Mouse (Mus musculus) kidney, postnatal 0 days (tissue): ENCODE data around the gene Cdkn1c. TPM values are rescaled to one million over a fixed set of nuclear protein-coding genes. Genes with fewer than 3 reads are reported as not detected.

Experiments used
- ATAC-seq: fragments of 200-750 bp; cut with Nextera tagmentation; replicated peaks from 2 replicates; pipeline ENCODE4 v1.8.0; 2017; ENCODE audit warnings: low read depth, moderate number of reproducible peaks, moderate TSS enrichment, moderate library complexity; ENCODE audit not compliant: low FRiP score
- DNase-seq: peaks from one replicate; pipeline ENCODE4 v3.0.0-alpha.2; 2016; ENCODE audit warnings: low spot score
- H3K27ac ChIP-seq: fragments of 300-500 bp; sonication (generic); 2 replicates; pipeline ENCODE4 v1.5.1; 2014; ENCODE audit warnings: mild to moderate bottlenecking
- H3K27me3 ChIP-seq: fragments of 300-500 bp; sonication (generic); 2 replicates; pipeline ENCODE4 v1.6.1; 2014; ENCODE audit warnings: low read length, mixed read lengths; ENCODE audit not compliant: insufficient read depth
- H3K36me3 ChIP-seq: fragments of 300-500 bp; sonication (generic); 2 replicates; pipeline ENCODE4 v1.6.1; 2014; ENCODE audit warnings: low read length, mixed read lengths; ENCODE audit not compliant: insufficient read depth
- H3K4me1 ChIP-seq: fragments of 300-500 bp; sonication (generic); replicated peaks from 2 replicates; pipeline ENCODE4 v1.6.1; 2014; ENCODE audit warnings: antibody characterized with exemption, low read length, mixed read lengths; ENCODE audit not compliant: insufficient read depth
- H3K4me2 ChIP-seq: fragments of 300-500 bp; sonication (generic); 2 replicates; pipeline ENCODE4 v1.6.1; 2014; ENCODE audit warnings: mild to moderate bottlenecking, low read length, moderate library complexity, mixed read lengths
- H3K4me3 ChIP-seq: fragments of 300-500 bp; sonication (generic); replicated peaks from 2 replicates; pipeline ENCODE4 v1.5.1; 2014; ENCODE audit warnings: low read depth, low read length
- H3K9ac ChIP-seq: fragments of 300-500 bp; sonication (generic); 2 replicates; pipeline ENCODE4 v1.6.1; 2014; ENCODE audit warnings: low read depth, low read length
- H3K9me3 ChIP-seq: fragments of 300-500 bp; sonication (generic); replicated peaks from 2 replicates; pipeline ENCODE4 v1.6.1; 2016; ENCODE audit warnings: low read length, inconsistent platforms, mixed read lengths
- CTCF ChIP-seq: IDR thresholded peaks from 2 replicates; pipeline ENCODE4 v1.5.1; 2016; ENCODE audit warnings: antibody characterized with exemption, low read depth, mild to moderate bottlenecking, moderate library complexity
- WGBS: fragments of 180-500 bp; shearing (Covaris S2); extraction: QIAGEN DNeasy Blood & Tissue Kit; methylation state at CpG from one replicate; pipeline ENCODE4 v1.1.7; 2014; 5-methylcytosine and 5-hydroxymethylcytosine counted together
- polyA plus RNA-seq: library from polyadenylated mRNA; unstranded; fragments of >200 nt; fragmentation: Nextera tagmentation; extraction: Ambion mirVana; gene quantifications from 2 replicates; pipeline ENCODE4 v1.2.1, GENCODE M21; 2015

Cdkn1c gene
- polyA plus RNA-seq, 1 experiment from 2014 or later, result 594 TPM

DNA sequence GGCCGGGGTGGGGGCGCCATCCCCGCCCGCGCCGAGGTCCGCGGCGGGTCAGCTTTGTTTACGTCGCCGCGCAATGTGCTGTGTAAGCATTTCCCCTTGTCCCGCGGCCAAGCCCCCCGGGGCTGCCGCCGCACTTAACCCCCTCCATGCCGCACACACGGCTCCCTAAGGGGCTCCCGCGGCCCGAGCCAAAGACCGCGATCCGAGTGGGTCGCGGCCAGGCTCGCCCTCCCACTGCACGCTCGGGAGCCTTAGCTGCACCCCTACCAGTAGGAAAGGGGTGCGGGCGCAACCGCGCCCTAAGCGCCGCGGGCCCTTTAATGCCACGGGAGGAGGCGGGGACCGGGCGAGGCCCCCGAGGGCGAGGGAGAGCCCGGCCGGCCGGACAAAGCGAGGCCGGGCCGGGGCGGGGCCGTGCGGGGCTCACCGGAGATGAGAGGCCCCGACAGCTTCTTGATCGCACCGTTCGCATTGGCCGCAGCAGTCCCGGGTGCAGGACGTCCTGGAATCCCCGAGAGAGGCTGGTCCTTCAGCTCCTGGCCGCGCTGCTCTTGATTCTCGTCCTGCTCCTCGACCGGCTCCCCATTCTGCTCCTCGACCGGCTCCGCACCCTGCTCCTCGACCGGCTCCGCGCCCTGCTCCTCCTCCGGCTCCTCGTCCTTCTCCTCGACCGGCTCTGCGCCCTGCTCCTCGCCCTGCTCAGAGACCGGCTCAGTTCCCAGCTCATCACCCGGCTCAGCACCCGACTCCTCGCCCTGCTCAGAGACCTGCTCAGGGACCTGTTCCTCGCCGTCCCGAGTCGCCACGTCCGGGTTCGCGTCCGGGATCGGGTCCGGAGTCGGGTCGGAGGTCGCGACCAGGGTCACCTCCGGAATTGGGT is 1.3 kb downstream of the Cdkn1c start:
- no peaks in the 10 kb centered on the region for H3K36me3 ChIP-seq
- no peak for TF ChIP-seq CTCF
- H3K27ac ChIP-seq, result peak overlapping the region; percentile 68
- peaks cover 17% of the 10 kb centered on the region; the same call in 1 of the 2 replicates for H3K9me3 ChIP-seq
- 0 out of 2 replicates have a peak, but pooled peaks have one; percentile 11 for ATAC-seq
- H3K4me2 ChIP-seq, result peak overlapping the region; percentile 63
- H3K27me3 ChIP-seq, result no peaks in the 10 kb centered on the region
- H3K4me3 ChIP-seq, result peak overlapping the region; percentile 52
- peak overlapping the region; percentile 67 for H3K9ac ChIP-seq
- DNase-seq, result no peak
- WGBS, result 32% methylated on average over 98 of the region's 100 CpGs
- H3K4me1 ChIP-seq, result no peaks in the 10 kb centered on the region

DNA sequence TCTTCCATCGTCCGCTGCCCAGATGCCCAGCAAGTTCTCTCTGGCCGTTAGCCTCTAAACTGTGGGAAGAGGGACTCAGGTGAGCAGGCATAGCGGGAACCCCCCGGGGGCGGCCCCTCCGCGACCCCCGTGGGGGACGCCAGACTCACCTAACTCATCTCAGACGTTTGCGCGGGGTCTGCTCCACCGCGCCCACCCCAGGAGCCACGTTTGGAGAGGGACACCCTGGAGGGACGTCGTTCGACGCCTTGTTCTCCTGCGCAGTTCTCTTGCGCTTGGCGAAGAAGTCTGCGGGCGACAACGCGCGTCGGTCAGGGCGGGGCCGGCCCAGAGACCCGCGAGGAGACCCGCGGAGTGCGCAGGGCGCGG is 1.9 kb downstream of the Cdkn1c start:
- 32% methylated on average over 37 of the region's 38 CpGs for WGBS
- H3K9me3 ChIP-seq, result peaks cover 17% of the 10 kb centered on the region; the same call in 1 of the 2 replicates

DNA sequence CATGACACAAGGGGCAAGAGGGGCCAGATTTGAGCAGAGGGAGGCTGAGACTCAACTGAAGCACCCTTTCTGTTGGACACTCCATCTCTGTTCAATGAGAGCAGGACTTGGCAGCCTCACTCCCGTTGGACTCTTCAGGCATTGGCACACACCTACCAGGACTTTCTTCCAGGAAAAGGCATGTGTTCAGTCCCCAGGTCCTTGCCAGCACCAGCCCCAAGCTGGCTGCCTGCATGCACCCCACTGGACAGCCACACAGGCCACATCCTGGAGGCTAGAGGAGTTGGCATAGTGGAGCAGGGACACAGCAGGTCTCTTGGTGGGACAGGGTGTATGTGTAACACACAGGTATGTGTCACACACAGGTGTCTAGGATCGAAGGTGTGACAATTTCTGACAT is 13.7 kb downstream of the Cdkn1c start:
- H3K4me1 ChIP-seq, result peaks cover 9% of the 10 kb centered on the region; the same call in 1 of the 2 replicates
- DNase-seq, result no peak
- peaks cover 8% of the 10 kb centered on the region; the same call in 1 of the 2 replicates for H3K27me3 ChIP-seq
- no peak overlapping the region for H3K4me3 ChIP-seq
- no peak overlapping the region for H3K27ac ChIP-seq
- ATAC-seq, result no peak
- no peak overlapping the region for H3K4me2 ChIP-seq
- 70% methylated on average over 2 of the region's 2 CpGs for WGBS
- no peaks in the 10 kb centered on the region for H3K36me3 ChIP-seq
- TF ChIP-seq CTCF, result no peak
- H3K9ac ChIP-seq, result no peak overlapping the region
- no peaks in the 10 kb centered on the region for H3K9me3 ChIP-seq

More for the DNA sequence above, 1.9 kb downstream of the Cdkn1c start:
- no peak for TF ChIP-seq CTCF
- ATAC-seq (no peak), DNase-seq (no peak)
- H3K4me2 ChIP-seq, result peak overlapping the region; percentile 63
- no peaks in the 10 kb centered on the region for H3K27me3 ChIP-seq
- H3K36me3 ChIP-seq, result no peaks in the 10 kb centered on the region
- H3K4me1 ChIP-seq, result no peaks in the 10 kb centered on the region
- peak overlapping the region; percentile 52 for H3K4me3 ChIP-seq
- H3K9ac ChIP-seq, result peak overlapping the region; percentile 67
- H3K27ac ChIP-seq, result peak overlapping the region; percentile 68

DNA sequence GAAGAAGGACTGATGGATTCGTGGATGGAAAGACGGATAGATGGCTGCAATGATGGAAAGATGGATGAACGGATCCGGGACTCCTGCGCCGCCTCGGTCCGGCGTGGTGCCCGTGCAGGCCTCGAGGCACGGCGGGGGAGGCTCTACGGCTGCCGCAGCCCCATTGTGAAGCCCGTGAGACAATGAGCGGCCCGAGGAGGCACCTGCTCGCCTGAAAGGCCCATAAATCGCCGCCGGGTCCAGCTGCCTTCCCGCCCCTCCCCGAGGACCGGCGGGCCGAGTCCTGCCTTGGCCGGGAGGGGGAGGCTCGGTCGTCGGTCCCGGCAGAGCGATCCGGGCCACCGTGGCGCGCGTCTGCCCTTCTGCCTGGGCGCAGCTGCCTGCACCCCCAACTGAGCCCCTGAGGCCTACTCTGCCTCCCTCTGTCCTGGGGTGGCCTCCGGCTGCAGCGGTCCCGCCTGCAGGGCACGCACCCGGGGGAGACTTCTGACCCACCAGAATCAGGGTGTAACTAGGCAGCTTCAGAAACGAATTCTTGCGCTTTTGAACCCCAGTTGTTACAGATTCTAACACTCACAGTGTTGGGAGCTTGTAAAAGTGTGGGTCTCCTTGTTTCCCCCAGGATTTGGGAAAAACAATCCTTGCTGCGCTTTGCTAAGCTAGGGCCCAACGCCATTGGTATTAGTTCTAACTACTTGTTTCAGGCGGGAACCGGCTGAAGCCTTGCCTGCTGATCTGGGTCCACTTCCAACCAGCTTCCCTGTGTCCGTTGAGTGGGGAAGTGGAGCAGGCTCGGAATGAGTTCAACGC is 15.0 kb downstream of the Cdkn1c start:
- Histone ChIP-seq H3K4me2 (peak overlapping the region; percentile 64), H3K9ac (peak overlapping the region; percentile 44), H3K9me3 (no peaks in the 10 kb centered on the region), H3K36me3 (no peaks in the 10 kb centered on the region), H3K27ac (0 out of 2 replicates have a peak overlapping the region, but pooled peaks have one; percentile 1), H3K4me3 (peak overlapping the region; percentile 33), H3K4me1 (peaks cover 9% of the 10 kb centered on the region; the same call in 1 of the 2 replicates), H3K27me3 (peaks cover 8% of the 10 kb centered on the region; the same call in 1 of the 2 replicates)
- peak; percentile 26; the same call in 1 of the 2 replicates for TF ChIP-seq CTCF
- 6% methylated on average over 49 of the region's 53 CpGs for WGBS
- ATAC-seq, result peak; percentile 52; the same call in 1 of the 2 replicates
- DNase-seq, result no peak

DNA sequence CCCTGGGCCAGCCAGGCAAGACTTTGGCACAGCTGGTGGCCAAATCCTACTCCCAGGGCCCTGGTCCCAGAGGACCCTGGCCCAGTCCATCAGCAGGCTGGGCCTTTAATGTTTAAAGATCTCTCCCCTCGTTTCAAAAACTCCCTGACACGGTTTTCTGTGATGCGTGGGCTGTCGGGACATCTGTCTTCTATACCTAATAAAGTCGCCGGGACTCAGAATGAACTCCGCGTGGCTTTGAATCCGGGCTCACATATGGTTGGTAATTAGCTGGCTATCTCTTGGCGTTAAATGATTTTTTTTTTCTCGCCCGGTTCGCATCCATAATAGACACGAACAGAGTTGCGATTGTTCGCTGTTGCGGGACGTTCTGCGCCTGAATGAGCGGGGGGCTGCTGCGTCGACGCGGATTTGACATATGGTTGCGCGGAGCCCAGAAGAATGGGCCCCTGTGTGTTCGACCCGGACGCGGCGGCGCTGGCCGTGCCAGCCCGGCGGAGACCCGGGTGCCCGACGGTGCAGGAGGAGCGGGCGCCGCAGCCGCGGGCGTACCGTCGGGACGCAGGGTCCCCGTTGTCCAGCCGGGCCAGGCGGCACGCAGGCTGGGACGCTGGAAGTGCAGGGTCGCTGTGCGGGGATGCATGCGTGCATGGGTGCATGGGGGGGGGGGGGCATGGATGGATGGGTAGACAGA is 15.7 kb downstream of the Cdkn1c start:
- peak overlapping the region; percentile 44; the same call in 1 of the 2 replicates for H3K9ac ChIP-seq
- peak overlapping the region; percentile 33 for H3K4me3 ChIP-seq
- ATAC-seq, result no peak

More for the DNA sequence above, 15.7 kb downstream of the Cdkn1c start:
- peaks cover 8% of the 10 kb centered on the region; the same call in 1 of the 2 replicates for H3K27me3 ChIP-seq
- 3% methylated on average over 53 of the region's 55 CpGs for WGBS
- H3K4me2 ChIP-seq, result peak overlapping the region; percentile 64
- no peak overlapping the region for H3K27ac ChIP-seq
- TF ChIP-seq CTCF, result no peak
- H3K9me3 ChIP-seq, result no peaks in the 10 kb centered on the region
- no peaks in the 10 kb centered on the region for H3K36me3 ChIP-seq
- no peak for DNase-seq
- peaks cover 9% of the 10 kb centered on the region; the same call in 1 of the 2 replicates for H3K4me1 ChIP-seq
